Mouse (Mus musculus) liver, adult (tissue): ENCODE measurements around the gene Stk36.

ENCODE experiments used
- GATA4 ChIP-seq: IDR thresholded peaks from 2 replicates; pipeline ENCODE4 v1.6.1; 2014; ENCODE audit warnings: mild to moderate bottlenecking, low read length; ENCODE audit not compliant: insufficient replicate concordance

The Stk36 gene

GRCm38 (mm10) chr1:74601267-74601962 is at the start of gene Stk36, which contains the start of gene Rnf25:
Gene Stk36 (plus strand): TSS chr1:74601445.
Gene Rnf25 (minus strand): TSS chr1:74601397.
- TF ChIP-seq GATA4, result no peak; the same call in 1 of the 2 replicates

DNA sequence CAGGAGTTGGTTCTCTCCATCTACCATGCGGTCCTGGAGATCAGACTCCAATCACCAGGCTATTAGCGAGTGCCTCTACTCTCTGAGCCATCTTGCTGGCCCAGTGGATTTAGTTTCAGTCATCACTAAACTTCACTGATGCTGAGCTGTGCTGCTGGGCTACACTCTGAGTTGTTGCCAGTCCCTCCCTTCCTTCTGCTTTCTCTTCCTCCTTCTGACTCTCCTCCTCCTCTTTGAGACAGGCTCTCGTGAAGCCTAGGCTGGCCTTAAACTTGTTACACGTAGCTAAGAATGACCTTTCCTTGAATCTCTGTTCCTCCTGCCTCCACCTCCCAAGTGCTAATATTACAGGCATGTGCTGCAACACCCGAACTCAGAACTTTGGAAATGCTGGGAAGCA is 42.2 kb upstream of the Stk36 start:
- TF ChIP-seq GATA4, result no peak

DNA sequence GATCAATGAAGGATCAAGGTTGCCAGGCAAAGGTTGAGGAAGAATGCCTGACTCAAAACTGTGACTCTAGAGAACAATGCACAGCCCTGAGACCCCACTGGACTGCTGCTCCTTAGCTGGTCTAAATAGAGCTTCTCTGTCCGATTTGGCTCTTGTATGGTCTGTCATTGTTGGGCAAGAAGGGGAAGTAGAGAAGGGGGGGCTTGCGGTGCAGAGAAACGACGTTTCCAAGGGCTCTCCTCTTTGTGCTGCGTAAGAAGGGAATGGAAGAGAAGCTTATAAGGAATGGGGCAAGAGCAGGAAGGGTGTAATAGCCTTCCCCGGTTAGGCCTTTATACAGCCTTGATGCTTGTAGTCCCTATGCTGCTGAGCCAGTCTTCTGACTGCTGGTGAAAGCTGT is 35.4 kb upstream of the Stk36 start:
- TF ChIP-seq GATA4, result no peak

- no peak for TF ChIP-seq GATA4
Measured at GRCm38 (mm10) chr1:74569739-74570719, 31.2 kb upstream of the Stk36 start.

GRCm38 (mm10) chr1:74582621-74583020 is 18.6 kb upstream of the Stk36 start:
- no peak for TF ChIP-seq GATA4

GRCm38 (mm10) chr1:74584616-74585398 is 16.4 kb upstream of the Stk36 start:
- no peak for TF ChIP-seq GATA4

GRCm38 (mm10) chr1:74587233-74587772 is 13.9 kb upstream of the Stk36 start:
- no peak for TF ChIP-seq GATA4

GRCm38 (mm10) chr1:74587773-74588445 is 13.3 kb upstream of the Stk36 start, which contains the start of the genes Zfp142 and Bcs1l:
Gene Zfp142 (minus strand): TSS chr1:74588246.
Gene Bcs1l (plus strand): TSS chr1:74588289.
- peak; percentile 49; the same call in 1 of the 2 replicates for TF ChIP-seq GATA4

DNA sequence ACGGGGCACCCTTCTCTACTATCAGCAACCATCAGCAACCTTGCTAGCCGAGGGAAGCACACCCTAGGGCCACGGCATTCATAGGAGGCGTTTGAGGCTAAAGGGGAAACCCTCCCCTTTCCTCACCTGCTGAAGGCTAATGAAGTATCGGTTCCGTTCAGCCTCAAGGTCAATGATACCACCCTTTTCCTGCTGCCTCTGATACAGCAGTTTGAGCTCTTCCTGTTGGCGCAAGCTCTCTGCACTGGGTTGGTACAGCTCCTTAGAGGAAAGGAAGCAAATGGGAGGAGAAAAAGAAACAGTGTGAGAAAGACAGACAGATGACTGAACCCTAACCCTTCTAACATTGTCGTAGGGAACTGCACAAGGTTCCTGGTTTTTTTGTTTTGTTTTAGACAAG is 6.8 kb upstream of the Stk36 start:
- peak; percentile 31; the same call in 1 of the 2 replicates for TF ChIP-seq GATA4

DNA sequence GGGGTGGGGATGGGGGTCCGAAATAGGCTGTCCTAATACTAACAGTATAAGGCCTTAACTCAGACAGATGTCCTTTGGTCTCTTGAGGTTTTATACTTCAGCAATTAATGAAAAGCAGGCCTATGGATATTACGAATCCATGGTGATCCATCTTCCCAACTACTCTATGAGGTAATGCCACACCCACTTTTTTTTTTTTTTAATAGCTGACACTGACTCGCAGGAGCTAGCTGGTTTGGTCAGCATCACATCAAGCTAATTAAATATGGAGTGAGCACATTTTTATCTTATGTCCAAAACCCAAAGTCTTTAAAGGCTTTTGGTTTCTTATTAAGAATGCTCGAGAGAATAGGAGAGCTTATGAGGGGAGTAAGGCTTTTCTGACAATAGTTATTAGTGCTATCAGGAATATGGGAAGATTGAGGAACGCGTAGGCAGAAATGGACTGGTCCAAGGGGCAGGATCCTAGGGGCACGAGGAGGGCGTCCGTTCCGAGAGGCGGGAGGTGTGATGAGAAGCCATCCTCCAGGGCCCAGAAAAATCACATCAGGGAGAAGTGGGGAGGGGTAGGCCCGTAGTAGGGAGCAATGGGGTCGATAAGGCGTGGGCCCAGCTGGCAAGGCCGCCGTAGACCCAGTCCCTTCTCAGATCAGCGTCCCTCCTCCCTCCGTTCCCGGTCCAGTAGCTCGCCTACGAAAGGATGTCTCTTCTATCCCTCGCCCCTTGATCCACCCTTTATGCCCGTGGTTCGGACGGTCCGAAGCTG is 561 bp upstream of the Stk36 start:
- no peak; the same call in 1 of the 2 replicates for TF ChIP-seq GATA4

- no peak for TF ChIP-seq GATA4
Measured at GRCm38 (mm10) chr1:74624183-74624582, 22.9 kb downstream of the Stk36 start.

GRCm38 (mm10) chr1:74626076-74626475 is 24.8 kb downstream of the Stk36 start:
- TF ChIP-seq GATA4, result no peak

- TF ChIP-seq GATA4, result no peak
Measured at GRCm38 (mm10) chr1:74628001-74628400, 26.8 kb downstream of the Stk36 start.
